Mouse (Mus musculus): Measurements from ENCODE around the gene Adam25.
"Not testable (repeated sequence)": the region's sequence is repeated elsewhere in the genome, so short reads cannot be mapped to it uniquely, and the experiment has no call there.

Gene Adam25

DNA sequence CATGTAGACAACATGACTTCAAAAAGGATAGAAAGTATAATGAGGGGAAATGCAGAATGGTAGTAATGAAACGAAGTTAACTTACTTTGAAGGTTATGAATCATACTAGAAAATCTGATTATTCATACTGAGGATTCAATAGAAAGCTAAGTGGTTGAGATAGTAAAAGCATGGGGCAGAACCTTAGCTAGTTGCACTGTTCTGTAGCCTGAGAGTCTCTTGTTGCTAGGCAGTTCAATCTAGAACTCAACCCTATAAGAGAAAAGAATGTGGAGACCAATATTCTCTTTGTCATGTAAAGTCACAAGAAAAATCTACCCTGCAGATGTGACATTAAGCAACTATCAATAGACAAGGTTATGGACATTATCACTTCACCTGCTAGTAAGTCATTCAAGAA is at the start of gene Adam25:
Adam25 (plus strand) TSS at position 301 of the 400 bp plus-strand sequence.
- not testable (repeated sequence) for DNase-seq

DNA sequence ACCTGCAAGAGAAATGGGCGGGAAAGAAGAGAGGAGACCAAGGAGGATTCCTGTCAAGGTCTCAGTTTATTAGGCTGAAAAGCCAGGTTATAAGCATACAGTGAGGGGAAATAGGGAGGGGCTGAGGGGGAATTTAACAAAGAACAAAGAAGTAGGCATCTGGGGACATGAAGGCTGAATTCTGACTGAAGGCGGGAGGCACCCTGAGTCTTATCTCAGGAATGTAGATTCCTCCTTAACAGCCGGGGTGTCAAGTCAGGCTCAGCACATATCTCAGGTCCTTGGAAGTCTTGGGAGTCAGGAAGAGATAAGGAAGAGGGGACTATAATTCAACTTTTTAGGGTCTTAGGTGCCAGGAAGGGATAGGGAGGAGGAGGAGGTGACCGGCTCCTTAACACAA is 36.6 kb upstream of the Adam25 start:
- not testable (repeated sequence) for DNase-seq

DNA sequence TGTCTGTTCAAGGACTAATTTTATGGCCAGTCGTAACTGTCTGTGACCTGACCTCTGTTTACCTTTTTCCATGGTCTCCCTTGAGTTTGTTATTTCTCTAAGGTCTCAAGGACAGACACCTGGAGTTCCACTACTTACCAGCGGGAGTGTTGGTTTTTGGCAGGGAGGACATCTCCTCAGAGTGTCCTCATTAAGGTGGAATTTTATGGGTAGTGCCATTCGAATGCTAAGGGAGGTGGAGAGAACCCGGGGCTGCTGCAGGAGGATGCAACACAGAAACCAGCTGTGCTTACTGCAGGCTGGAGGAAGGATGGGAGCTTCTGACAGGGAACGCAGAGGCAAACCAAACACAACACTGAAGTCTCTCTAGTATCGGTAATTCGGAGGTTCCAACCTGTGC is 36.0 kb upstream of the Adam25 start:
- DNase-seq, result no peak

DNA sequence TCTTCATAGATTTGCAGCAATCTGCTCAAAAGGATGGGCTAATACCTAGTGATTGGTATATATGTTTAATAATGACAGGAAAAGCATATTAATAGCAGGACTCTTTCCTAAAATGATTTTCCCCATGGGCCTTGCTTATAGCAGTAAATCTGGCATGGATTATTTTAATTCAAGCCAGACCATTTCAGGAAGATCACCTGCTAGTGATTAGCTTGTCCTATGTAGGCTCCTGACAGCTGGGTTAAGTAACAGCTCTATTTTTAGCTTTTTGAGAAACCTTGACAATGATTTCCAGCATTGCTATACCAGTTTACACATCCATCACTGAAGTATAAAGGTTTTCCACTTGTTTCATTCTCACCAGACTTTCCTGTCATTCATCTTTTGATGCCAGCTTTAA is 31.3 kb downstream of the Adam25 start:
- no peak for DNase-seq

DNA sequence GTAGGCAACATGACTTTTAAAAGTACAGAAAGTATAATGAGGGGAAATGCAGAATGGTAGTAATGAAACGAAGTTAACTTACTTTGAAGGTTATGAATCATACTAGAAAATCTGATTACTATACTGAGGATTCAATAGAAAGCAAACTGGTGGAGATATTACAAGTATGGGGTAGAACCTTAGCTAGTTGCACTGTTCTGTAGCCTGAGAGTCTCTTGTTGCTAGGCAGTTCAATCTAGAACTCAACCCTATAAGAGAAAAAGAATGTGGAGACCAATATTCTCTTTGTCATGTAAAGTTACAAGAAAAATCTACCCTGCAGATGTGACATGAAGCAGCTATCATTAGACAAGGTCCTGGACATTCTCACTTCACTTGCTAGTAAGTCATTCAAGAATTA is 41.0 kb downstream of the Adam25 start, which contains the start of gene Adam20:
Adam20 (plus strand) TSS at position 301 of the 400 bp plus-strand sequence.
- DNase-seq, result not testable (repeated sequence)

DNA sequence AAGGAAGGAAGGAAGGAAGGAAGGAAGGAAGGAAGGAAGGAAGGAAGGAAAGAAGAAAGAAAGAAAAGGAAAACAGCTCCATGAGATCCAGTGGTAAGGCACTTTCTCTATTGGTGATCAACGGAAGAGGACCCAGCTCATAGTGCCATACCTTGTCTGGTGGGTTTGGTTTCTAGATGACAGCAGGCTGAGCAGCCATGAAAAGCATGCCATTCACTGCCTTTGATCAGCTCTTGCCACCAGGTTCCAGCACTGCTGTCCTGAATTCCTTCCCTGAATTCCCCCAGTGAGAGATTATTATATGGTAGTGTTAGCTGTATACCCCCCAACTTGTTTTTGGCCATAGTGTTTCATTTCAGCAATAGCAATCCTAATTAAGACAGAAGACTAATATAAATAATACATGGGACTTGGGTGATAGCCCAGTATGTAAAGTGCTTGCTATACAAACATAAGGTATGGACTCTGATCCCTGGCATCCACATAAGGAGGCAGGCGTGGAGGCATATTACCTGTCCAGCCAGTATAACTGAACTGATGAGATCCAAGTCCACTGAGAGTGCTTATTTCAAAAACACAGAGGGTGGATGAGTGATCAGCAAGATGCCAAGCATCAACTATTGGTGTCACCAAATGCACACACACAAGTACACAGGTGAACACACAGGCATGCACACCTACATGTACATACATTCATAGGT is 51.5 kb downstream of the Adam25 start:
- DNase-seq, result no peak

All from retina, postnatal 1 day (tissue).